Mouse (Mus musculus) liver, embryonic 13.5 days (tissue): ENCODE measurements around the gene Kif3a. TPM values are rescaled to one million over a fixed set of nuclear protein-coding genes. Genes with fewer than 3 reads are reported as not detected.

Source experiments
- ATAC-seq: fragments of 200-750 bp; cut with Nextera tagmentation; 2 replicates; pipeline ENCODE4 v1.8.0; 2017; ENCODE audit warnings: low read depth, mild to moderate bottlenecking, moderate number of reproducible peaks, moderate library complexity
- DNase-seq: peaks from one replicate; pipeline ENCODE4 v3.0.0; 2022
- H3K27ac ChIP-seq: fragments of 300-500 bp; sonication (generic); 2 replicates; pipeline ENCODE4 v1.5.1; 2015; ENCODE audit warnings: moderate library complexity, mild to moderate bottlenecking, inconsistent platforms
- H3K27me3 ChIP-seq: fragments of 300-500 bp; sonication (generic); 2 replicates; pipeline ENCODE4 v1.6.1; 2015; ENCODE audit warnings: mild to moderate bottlenecking, inconsistent platforms
- H3K36me3 ChIP-seq: fragments of 300-500 bp; sonication (generic); 2 replicates; pipeline ENCODE4 v1.6.1; 2015; ENCODE audit warnings: mild to moderate bottlenecking, inconsistent platforms
- H3K4me1 ChIP-seq: fragments of 300-500 bp; sonication (generic); replicated peaks from 2 replicates; pipeline ENCODE4 v1.6.1; 2015; ENCODE audit warnings: inconsistent platforms
- H3K4me2 ChIP-seq: fragments of 300-500 bp; sonication (generic); 2 replicates; pipeline ENCODE4 v1.6.1; 2015; ENCODE audit warnings: inconsistent platforms, mild to moderate bottlenecking, moderate library complexity
- H3K4me3 ChIP-seq: fragments of 300-500 bp; sonication (generic); replicated peaks from 2 replicates; pipeline ENCODE4 v1.5.1; 2015; ENCODE audit warnings: mild to moderate bottlenecking, inconsistent platforms
- H3K9ac ChIP-seq: fragments of 300-500 bp; sonication (generic); 2 replicates; pipeline ENCODE4 v1.6.1; 2015; ENCODE audit warnings: mild to moderate bottlenecking, inconsistent platforms
- H3K9me3 ChIP-seq: fragments of 300-500 bp; sonication (generic); replicated peaks from 2 replicates; pipeline ENCODE4 v1.6.1; 2016; ENCODE audit warnings: inconsistent platforms
- WGBS: fragments of 180-500 bp; shearing (Covaris S2); methylation state at CpG from one replicate; pipeline ENCODE4 v1.1.7; 2015; ENCODE audit not compliant: insufficient replicate concordance; 5-methylcytosine and 5-hydroxymethylcytosine counted together
- polyA plus RNA-seq: library from polyadenylated mRNA; unstranded; fragments of >200 nt; fragmentation: Nextera tagmentation; extraction: Ambion mirVana; gene quantifications from 2 replicates; pipeline ENCODE4 v1.2.1, GENCODE M21; 2015

The Kif3a gene
- polyA plus RNA-seq, 1 experiment from 2014 or later = 13.3 TPM

DNA sequence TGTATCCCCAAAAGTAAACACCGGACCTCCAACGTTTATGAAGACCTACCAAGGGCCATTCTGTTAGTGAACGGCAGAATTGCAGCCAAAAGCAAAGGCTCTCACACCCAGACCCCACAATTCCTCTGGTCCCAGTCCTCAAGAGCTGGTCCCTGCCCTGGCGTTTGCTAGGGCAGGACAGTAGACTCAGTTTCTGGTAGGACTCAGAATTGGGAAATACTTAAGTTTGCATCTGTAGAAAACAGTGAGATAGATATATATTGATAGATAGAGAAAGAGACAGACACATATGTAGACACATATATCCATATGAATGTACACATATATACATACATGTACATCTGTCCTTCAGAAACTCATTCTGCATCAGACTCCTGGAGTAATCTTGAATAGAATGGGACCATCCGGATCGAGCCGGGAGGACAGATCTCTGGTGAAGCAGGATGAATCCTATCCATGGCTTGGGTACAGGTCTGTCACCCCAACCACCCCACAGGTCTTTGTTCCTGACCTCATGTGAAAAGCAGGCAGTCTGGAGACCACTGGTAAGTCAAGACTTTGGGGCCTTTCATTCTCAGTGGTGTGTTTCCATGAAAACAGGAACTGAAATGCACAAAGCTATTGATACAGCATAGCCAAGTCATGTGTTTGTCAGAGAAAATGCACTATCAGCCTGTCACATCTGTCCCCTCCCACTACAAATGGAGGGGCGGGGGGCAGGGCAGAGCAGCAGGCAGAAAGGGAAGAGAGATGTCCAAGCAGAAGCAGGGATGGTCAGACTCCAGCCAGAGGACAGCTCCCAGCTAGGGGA lies 49.8 kb downstream of the Kif3a start:
- 49% methylated on average over 8 of the region's 8 CpGs for WGBS
- Histone ChIP-seq H3K4me2 (peak overlapping the region; percentile 35), H3K9ac (no peak overlapping the region), H3K4me3 (no peak overlapping the region), H3K9me3 (no peaks in the 10 kb centered on the region), H3K36me3 (no peaks in the 10 kb centered on the region), H3K27me3 (no peaks in the 10 kb centered on the region), H3K4me1 (peaks cover 73% of the 10 kb centered on the region), H3K27ac (peak overlapping the region; percentile 48; the same call in 1 of the 2 replicates)
- DNase-seq (peak; percentile 43), ATAC-seq (peak; percentile 9; the same call in 1 of the 2 replicates)

DNA sequence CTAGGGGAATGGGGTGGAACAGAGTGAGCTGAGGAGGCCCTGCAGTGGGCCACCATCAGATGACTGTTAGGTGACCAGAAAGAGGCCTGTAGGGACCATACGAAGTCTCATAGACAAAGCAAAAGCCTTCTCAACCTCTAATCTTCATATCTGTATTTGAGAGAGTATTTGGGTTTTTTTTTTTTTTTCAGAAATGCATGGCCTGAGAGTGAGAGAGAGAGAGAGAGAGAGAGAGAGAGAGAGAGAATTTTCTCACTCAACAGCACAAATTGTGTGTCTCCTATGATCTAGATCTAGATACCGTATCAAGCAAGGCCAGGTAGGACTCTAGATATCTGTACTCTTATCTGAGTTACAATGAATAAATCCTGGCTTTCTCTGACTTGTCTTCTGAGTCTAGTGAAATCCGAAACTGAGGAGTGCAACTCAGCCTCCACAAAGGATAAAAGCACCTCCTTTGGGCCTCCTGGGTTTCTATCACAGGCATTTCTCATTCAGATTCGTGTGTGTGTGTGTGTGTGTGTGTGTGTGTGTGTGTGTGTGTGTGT lies 50.5 kb downstream of the Kif3a start:
- Histone ChIP-seq H3K9ac (no peak overlapping the region), H3K27ac (no peak overlapping the region), H3K27me3 (no peaks in the 10 kb centered on the region), H3K4me3 (no peak overlapping the region), H3K4me2 (peak overlapping the region; percentile 35; the same call in 1 of the 2 replicates), H3K4me1 (peaks cover 78% of the 10 kb centered on the region), H3K9me3 (no peaks in the 10 kb centered on the region), H3K36me3 (no peaks in the 10 kb centered on the region)
- no peak for DNase-seq
- ATAC-seq = no peak
- WGBS = 40% methylated on average over 4 of the region's 4 CpGs

DNA sequence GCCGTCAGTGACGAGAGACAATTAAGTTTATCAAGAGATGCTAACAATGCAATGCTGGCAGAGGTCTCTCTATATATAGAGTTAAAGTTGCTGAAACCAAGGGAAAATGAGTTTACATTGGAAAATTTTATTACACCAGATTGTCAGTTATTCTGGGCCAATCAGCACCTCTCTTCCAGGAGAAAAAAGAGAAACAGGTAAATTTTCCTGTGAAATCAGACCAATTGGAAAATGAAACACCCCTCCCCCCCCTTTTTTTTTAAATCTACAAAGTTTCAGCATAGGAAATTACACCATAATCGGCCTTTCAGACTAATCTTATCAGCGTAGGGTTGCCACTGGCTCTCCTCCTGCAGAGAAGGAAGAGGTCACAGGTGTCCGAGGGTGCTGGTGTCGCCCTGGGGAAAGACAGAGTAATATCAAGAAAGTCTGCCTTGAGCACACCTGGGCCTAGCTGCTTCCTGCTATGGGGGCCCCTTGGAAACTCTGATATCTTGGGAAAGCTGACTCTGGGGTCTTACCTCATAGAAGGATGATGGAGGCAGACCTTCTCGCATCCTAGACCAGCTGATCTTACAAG lies 51.5 kb downstream of the Kif3a start, which contains the start of gene Il4:
TSS of gene Il4 (minus strand) at position 51 of the 580 bp plus-strand sequence.
- H3K27me3 ChIP-seq = no peaks in the 10 kb centered on the region
- H3K36me3 ChIP-seq = no peaks in the 10 kb centered on the region
- 34% methylated on average over 7 of the region's 7 CpGs for WGBS
- no peak within 1 kb of the TSS for H3K27ac ChIP-seq
- ATAC-seq = no peak
- H3K9me3 ChIP-seq = no peaks in the 10 kb centered on the region
- H3K9ac ChIP-seq = no peak within 1 kb of the TSS
- H3K4me2 ChIP-seq = no peak within 1 kb of the TSS
- DNase-seq = no peak
- peaks cover 78% of the 10 kb centered on the region for H3K4me1 ChIP-seq
- no peak within 1 kb of the TSS for H3K4me3 ChIP-seq

DNA sequence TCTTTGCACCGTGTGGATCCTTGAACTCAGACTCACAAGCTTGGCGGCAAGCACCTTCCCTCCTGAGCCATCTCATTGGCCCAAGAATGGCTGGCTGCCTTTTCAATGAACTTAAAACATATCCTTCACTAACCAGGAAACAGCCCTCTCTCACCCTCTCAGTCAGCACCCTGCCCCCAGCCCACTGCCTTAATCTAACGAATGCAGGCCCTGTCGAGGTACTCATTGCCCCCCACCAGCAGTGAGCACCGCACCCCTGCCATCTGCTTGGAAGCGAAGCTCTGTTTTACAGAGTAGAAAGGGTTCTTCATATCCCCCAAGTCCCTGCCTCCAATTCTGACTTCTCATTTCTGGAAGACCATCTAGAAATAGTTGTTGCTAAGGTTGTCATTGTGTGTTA lies 52.2 kb downstream of the Kif3a start:
- Histone ChIP-seq H3K4me3 (no peak overlapping the region), H3K36me3 (no peaks in the 10 kb centered on the region), H3K4me2 (no peak overlapping the region), H3K4me1 (peaks cover 76% of the 10 kb centered on the region), H3K9ac (no peak overlapping the region), H3K27ac (no peak overlapping the region), H3K27me3 (no peaks in the 10 kb centered on the region), H3K9me3 (no peaks in the 10 kb centered on the region)
- ATAC-seq (peak; percentile 53), DNase-seq (peak; percentile 40)
- WGBS = 23% methylated on average over 6 of the region's 6 CpGs

DNA sequence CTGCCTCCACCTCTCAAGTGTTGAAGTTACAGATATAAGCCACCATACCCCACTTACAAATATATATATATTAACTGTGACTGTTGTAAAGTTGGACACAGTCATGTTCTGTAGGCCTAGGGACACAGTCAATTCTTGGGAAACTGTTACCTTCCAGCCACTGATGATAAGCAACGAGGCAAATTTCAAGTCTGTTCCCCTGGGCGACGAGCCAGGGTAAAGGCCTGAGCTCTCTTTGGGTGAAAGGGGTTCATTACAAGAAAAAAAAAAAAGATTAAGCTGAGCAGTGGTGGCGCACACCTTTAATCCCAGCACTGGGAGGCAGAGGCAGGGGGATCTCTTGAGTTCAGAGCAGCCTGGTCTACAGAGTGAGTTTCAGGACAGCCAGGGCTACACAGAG lies 52.9 kb downstream of the Kif3a start:
- Histone ChIP-seq H3K36me3 (no peaks in the 10 kb centered on the region), H3K4me2 (no peak overlapping the region), H3K27ac (no peak overlapping the region), H3K4me3 (no peak overlapping the region), H3K9me3 (no peaks in the 10 kb centered on the region), H3K9ac (no peak overlapping the region), H3K4me1 (peaks cover 76% of the 10 kb centered on the region), H3K27me3 (no peaks in the 10 kb centered on the region)
- ATAC-seq = no peak
- DNase-seq = no peak
- WGBS = 45% methylated on average over 4 of the region's 4 CpGs

DNA sequence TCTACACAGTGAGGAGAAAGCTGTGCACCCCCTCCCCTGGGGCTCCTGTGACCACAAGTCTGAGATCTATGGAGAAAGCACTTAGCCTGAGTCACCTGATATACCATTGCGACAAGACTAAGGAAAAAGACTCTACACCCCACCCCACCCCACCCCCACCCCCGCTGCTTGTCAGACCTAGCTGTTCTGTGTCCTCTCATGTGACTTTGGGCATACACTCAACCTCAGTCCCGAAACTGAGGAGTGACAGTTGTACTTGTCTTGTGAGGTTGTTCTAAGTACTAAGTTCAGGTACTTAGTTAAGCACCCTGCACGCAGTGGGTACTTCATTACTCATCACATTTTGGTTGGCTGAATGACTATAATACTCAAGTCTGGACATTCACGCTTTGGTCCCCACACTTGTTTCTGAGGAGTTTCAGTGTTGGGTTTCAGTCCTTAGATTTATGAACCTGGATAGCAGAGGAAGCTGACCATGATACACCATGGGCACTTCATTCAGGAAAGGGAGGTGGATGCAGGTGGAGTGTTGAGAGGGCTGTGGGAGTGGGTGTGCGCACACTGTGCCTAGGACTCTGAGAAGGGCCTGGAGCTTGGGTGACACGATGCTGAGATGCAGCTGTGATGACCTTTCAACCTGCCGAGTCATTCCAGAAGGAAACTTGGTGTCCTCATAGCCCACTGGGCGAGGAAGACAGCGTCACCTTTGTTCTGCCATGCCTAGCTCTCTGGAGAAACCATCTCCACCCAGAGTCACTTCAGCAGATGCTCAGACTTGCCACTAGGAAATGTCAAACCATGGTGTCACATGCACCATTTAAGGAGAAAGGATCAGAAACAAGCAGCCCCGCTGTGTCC lies 54.6 kb downstream of the Kif3a start:
- Histone ChIP-seq H3K4me3 (no peak overlapping the region), H3K27me3 (no peaks in the 10 kb centered on the region), H3K27ac (no peak overlapping the region), H3K4me2 (no peak overlapping the region), H3K9me3 (no peaks in the 10 kb centered on the region), H3K4me1 (peaks cover 76% of the 10 kb centered on the region), H3K36me3 (no peaks in the 10 kb centered on the region), H3K9ac (peak overlapping the region; percentile 16; the same call in 1 of the 2 replicates)
- WGBS = 62% methylated on average over 11 of the region's 11 CpGs
- no peak for ATAC-seq
- DNase-seq = no peak

DNA sequence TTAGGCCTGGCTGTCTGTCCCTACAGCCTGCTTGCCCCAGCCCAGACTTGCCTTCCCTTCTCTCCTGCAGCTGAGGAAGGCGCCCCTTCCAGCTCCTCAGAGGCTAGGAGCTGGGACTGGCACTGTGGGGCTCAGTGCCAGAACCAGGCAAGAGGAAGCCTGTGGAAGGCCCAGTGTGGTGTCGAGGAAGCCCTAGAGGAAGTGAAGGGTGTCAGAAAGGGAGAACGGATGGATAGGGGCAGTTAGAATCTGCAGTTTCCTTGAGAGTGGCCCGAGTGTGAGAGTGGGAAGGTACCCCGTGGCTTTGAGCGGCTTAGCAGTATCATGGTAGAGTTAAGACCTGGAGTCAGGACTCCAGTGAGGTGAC lies 55.2 kb downstream of the Kif3a start:
- no peak overlapping the region for H3K27ac ChIP-seq
- DNase-seq = no peak
- 45% methylated on average over 6 of the region's 6 CpGs for WGBS
- H3K27me3 ChIP-seq = no peaks in the 10 kb centered on the region
- no peak overlapping the region for H3K4me2 ChIP-seq
- peaks cover 76% of the 10 kb centered on the region for H3K4me1 ChIP-seq
- H3K36me3 ChIP-seq = no peaks in the 10 kb centered on the region
- ATAC-seq = no peak
- H3K9me3 ChIP-seq = no peaks in the 10 kb centered on the region
- no peak overlapping the region for H3K4me3 ChIP-seq
- peak overlapping the region; percentile 16; the same call in 1 of the 2 replicates for H3K9ac ChIP-seq

DNA sequence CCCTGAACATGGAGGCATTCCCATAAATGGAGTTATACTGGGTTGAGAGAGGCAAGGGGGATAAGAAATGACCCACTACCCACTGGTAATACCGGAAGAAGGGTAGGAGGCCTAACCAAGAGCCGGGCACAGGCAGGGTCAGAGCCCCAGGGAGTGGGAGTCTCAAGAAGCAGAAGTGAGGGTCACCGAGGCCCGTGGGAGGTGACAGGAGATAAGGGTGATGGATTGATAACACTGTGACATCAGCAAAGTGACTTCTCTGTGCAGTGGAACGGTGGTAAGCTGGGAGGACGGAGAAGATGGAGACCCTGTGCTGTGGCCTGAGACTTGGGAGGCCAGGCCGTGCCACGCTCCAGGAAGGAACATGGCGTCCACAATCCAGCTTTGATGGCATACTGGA lies 56.4 kb downstream of the Kif3a start:
- DNase-seq (no peak), ATAC-seq (no peak)
- no peaks in the 10 kb centered on the region for H3K27me3 ChIP-seq
- H3K9me3 ChIP-seq = no peaks in the 10 kb centered on the region
- no peak overlapping the region for H3K4me2 ChIP-seq
- no peak overlapping the region for H3K27ac ChIP-seq
- 62% methylated on average over 9 of the region's 9 CpGs for WGBS
- H3K9ac ChIP-seq = no peak overlapping the region
- no peak overlapping the region for H3K4me3 ChIP-seq
- H3K4me1 ChIP-seq = peaks cover 68% of the 10 kb centered on the region
- no peaks in the 10 kb centered on the region for H3K36me3 ChIP-seq

DNA sequence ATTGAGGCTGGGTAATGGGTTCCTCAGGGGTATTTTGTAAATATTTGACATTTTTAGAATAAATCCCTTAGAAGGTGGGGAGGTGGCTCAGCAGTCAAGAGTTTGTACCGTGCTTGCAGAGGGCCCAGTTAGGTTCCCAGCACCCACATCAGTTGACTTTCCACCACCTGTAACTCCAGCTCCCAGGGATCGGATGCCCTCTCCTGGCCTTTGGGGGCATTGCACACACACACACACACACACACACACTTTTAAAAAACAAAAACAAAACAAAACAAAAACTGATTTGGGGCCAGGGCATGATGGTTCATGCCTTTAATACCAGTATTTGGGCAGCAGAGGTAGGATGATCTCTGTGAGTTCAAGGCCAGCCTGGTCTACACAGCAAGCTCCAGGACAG lies 56.9 kb downstream of the Kif3a start:
- Histone ChIP-seq H3K4me2 (no peak overlapping the region), H3K27me3 (no peaks in the 10 kb centered on the region), H3K27ac (no peak overlapping the region), H3K4me3 (no peak overlapping the region), H3K9me3 (no peaks in the 10 kb centered on the region), H3K9ac (no peak overlapping the region), H3K36me3 (no peaks in the 10 kb centered on the region), H3K4me1 (peaks cover 63% of the 10 kb centered on the region)
- ATAC-seq = no peak
- DNase-seq = no peak
- 89% methylated on average over 2 of the region's 2 CpGs for WGBS

DNA sequence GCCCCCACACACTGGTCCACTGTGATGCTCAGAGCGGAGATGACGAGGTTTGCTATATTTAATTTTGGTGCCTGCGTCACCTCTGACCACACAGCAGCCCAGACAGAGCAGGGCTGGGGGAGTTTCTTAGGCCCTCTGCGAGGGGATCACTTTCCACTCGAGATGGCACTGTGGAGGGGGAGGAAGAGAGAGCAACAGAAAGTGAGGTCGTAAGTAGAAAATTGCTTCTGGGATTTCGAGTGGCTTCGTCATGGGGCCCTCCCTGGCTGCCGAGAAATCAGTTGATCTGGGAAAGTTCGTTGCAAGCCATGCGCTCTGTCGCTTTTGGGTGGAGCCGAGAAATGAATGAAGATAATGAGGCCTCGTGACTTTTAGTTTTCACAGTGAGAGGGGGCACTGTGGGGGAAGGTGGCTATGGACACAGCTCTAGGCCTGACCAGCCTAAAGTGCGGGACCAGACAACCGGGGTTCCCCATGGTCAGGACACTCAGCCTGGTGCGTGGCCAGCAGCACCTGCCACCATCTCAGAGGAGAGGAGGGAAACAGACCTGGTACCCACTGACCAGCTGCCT lies 59.7 kb downstream of the Kif3a start:
- H3K9ac ChIP-seq = 0 out of 2 replicates have a peak overlapping the region, but pooled peaks have one; percentile 7
- peak; percentile 41 for DNase-seq
- 33% methylated on average over 17 of the region's 17 CpGs for WGBS
- H3K27me3 ChIP-seq = no peaks in the 10 kb centered on the region
- peak; percentile 61 for ATAC-seq
- peak overlapping the region; percentile 56; the same call in 1 of the 2 replicates for H3K27ac ChIP-seq
- peak overlapping the region; percentile 42; the same call in 1 of the 2 replicates for H3K4me2 ChIP-seq
- H3K9me3 ChIP-seq = no peaks in the 10 kb centered on the region
- H3K4me1 ChIP-seq = peaks cover 41% of the 10 kb centered on the region
- H3K4me3 ChIP-seq = no peak overlapping the region
- no peaks in the 10 kb centered on the region for H3K36me3 ChIP-seq
